Mouse (Mus musculus): Measurements from ENCODE around the gene Pla2g2f. TPM values are rescaled to one million over a fixed set of nuclear protein-coding genes. Genes with fewer than 3 reads are reported as not detected.

Pla2g2f gene
- total and polyA plus RNA-seq, 3 experiments = 0.11 TPM; not detected in 2

- H3K4me1 ChIP-seq (ENCODE audit: insufficient read depth, low read depth, low read length) = no peaks in the 10 kb centered on the region
- H3K36me3 ChIP-seq (replicated peaks) = no peaks in the 10 kb centered on the region
- peaks cover 65% of the 10 kb centered on the region for H3K9me3 ChIP-seq (replicated peaks)
- no peak overlapping the region for H3K4me3 ChIP-seq (ENCODE audit: low read depth, low read length)
- DNase-seq (ENCODE audit: low spot score) = no peak
- TF ChIP-seq GATA1 (IDR thresholded peaks at IDR 0.05; ENCODE audit: borderline replicate concordance, low read length) = no peak
- no peak for TF ChIP-seq CTCF (IDR thresholded peaks at IDR 0.05; ENCODE audit: low read depth, low read length)
- TF ChIP-seq TAL1 (conservative IDR thresholded peaks at IDR 0.05; ENCODE audit: low read depth, low read length) = no peak
- no peak for TF ChIP-seq POLR2AphosphoS5 (IDR thresholded peaks at IDR 0.05; ENCODE audit: insufficient replicate concordance, low read depth, low read length)
- TF ChIP-seq GATA2 (IDR thresholded peaks at IDR 0.05; ENCODE audit: borderline replicate concordance, low read depth, low read length) = no peak
- H3K27me3 ChIP-seq (ENCODE audit: insufficient read depth, low read length) = no peaks in the 10 kb centered on the region; the same call in 1 of the 2 replicates
- ATAC-seq (ENCODE audit: extremely low read depth, insufficient number of reproducible peaks, low FRiP score, poor library complexity, severe bottlenecking) = no peak
Observed at GRCm38 (mm10) chr4:138718586-138719263, 38.7 kb downstream of the Pla2g2f start.

DNA sequence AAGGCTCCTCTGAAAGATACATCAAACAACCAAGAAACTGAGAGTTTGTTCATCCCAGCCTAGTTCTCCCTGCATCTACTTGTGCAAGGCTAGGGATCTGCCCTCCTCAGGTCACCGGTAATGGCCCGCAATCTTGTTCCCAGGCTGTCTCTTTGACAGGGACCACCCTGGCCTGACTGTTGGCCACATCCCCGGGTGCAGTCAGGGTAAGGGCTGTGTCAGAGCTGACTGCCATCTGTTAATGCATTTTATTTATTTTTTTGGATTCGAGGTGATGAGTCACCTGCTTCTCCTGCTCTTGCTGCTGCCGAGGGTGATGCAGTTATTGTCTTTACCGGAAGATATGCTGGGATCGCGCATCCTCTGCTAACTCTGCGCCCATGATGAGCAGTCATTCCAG, 40.7 kb downstream of the Pla2g2f start:
- H3K4me1 ChIP-seq (ENCODE audit: insufficient read depth, low read depth, low read length) = no peaks in the 10 kb centered on the region
- peaks cover 61% of the 10 kb centered on the region for H3K9me3 ChIP-seq (replicated peaks)
- no peaks in the 10 kb centered on the region; the same call in 1 of the 2 replicates for H3K27me3 ChIP-seq (ENCODE audit: insufficient read depth, low read length)
- H3K36me3 ChIP-seq (replicated peaks) = no peaks in the 10 kb centered on the region
- no peak for TF ChIP-seq GATA2 (IDR thresholded peaks at IDR 0.05; ENCODE audit: borderline replicate concordance, low read depth, low read length)
- no peak for TF ChIP-seq POLR2AphosphoS5 (IDR thresholded peaks at IDR 0.05; ENCODE audit: insufficient replicate concordance, low read depth, low read length)
- no peak for TF ChIP-seq GATA1 (IDR thresholded peaks at IDR 0.05; ENCODE audit: borderline replicate concordance, low read length)
- no peak for TF ChIP-seq CTCF (IDR thresholded peaks at IDR 0.05; ENCODE audit: low read depth, low read length)
- TF ChIP-seq TAL1 (conservative IDR thresholded peaks at IDR 0.05; ENCODE audit: low read depth, low read length) = no peak
- no peak overlapping the region for H3K4me3 ChIP-seq (ENCODE audit: low read depth, low read length)
- no peak for ATAC-seq (ENCODE audit: extremely low read depth, insufficient number of reproducible peaks, low FRiP score, poor library complexity, severe bottlenecking)
- DNase-seq (ENCODE audit: low spot score) = no peak

- no peak overlapping the region for H3K4me3 ChIP-seq (ENCODE audit: low read depth, low read length)
- DNase-seq (ENCODE audit: low spot score) (no peak), ATAC-seq (ENCODE audit: extremely low read depth, insufficient number of reproducible peaks, low FRiP score, poor library complexity, severe bottlenecking) (no peak)
- no peaks in the 10 kb centered on the region for H3K36me3 ChIP-seq (replicated peaks)
- H3K9me3 ChIP-seq (replicated peaks) = peaks cover 57% of the 10 kb centered on the region
- no peaks in the 10 kb centered on the region for H3K27me3 ChIP-seq (ENCODE audit: insufficient read depth, low read length)
- H3K4me1 ChIP-seq (ENCODE audit: insufficient read depth, low read depth, low read length) = no peaks in the 10 kb centered on the region
- TF ChIP-seq GATA2 (IDR thresholded peaks at IDR 0.05; ENCODE audit: borderline replicate concordance, low read depth, low read length) (no peak), TAL1 (conservative IDR thresholded peaks at IDR 0.05; ENCODE audit: low read depth, low read length) (no peak), CTCF (IDR thresholded peaks at IDR 0.05; ENCODE audit: low read depth, low read length) (no peak)
Observed at GRCm38 (mm10) chr4:138714186-138714585, 43.2 kb downstream of the Pla2g2f start.

DNA sequence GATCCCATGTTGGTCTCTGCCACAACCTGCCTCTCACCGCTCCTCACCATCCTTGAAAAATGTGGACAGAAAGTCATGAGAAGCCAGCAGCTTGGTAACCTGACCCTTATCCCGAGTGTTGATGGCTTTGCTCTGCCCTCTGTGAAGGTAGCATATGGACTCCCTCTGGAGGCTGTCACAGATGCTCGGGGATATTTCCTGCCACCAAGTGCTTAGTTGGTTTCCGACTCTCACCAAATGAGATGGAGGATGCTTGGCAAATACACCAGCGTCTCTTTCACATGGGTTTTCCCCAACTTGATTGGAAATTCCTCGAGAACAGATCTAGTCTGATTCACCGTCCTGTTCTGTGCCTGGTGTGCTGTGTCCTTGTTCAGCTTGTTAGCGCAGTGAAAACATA, 44.8 kb downstream of the Pla2g2f start:
- Histone ChIP-seq H3K27me3 (ENCODE audit: insufficient read depth, low read length) (no peaks in the 10 kb centered on the region), H3K4me1 (ENCODE audit: insufficient read depth, low read depth, low read length) (no peaks in the 10 kb centered on the region), H3K4me3 (ENCODE audit: low read depth, low read length) (no peak overlapping the region), H3K36me3 (replicated peaks) (no peaks in the 10 kb centered on the region), H3K9me3 (replicated peaks) (peaks cover 64% of the 10 kb centered on the region)
- DNase-seq (ENCODE audit: low spot score) (no peak), ATAC-seq (ENCODE audit: extremely low read depth, insufficient number of reproducible peaks, low FRiP score, poor library complexity, severe bottlenecking) (no peak)
- TF ChIP-seq POLR2AphosphoS5 (IDR thresholded peaks at IDR 0.05; ENCODE audit: insufficient replicate concordance, low read depth, low read length) = no peak
- TF ChIP-seq CTCF (IDR thresholded peaks at IDR 0.05; ENCODE audit: low read depth, low read length) = no peak
- TF ChIP-seq GATA2 (IDR thresholded peaks at IDR 0.05; ENCODE audit: borderline replicate concordance, low read depth, low read length) = no peak
- no peak for TF ChIP-seq GATA1 (IDR thresholded peaks at IDR 0.05; ENCODE audit: borderline replicate concordance, low read length)
- TF ChIP-seq TAL1 (conservative IDR thresholded peaks at IDR 0.05; ENCODE audit: low read depth, low read length) = no peak

- no peaks in the 10 kb centered on the region for H3K4me1 ChIP-seq (ENCODE audit: insufficient read depth, low read depth, low read length)
- H3K4me3 ChIP-seq (ENCODE audit: low read depth, low read length) = no peak overlapping the region
- no peaks in the 10 kb centered on the region for H3K27me3 ChIP-seq (ENCODE audit: insufficient read depth, low read length)
- no peak for ATAC-seq (ENCODE audit: extremely low read depth, insufficient number of reproducible peaks, low FRiP score, poor library complexity, severe bottlenecking)
- no peak for DNase-seq (ENCODE audit: low spot score)
- H3K9me3 ChIP-seq (replicated peaks) = peaks cover 66% of the 10 kb centered on the region
- TF ChIP-seq TAL1 (conservative IDR thresholded peaks at IDR 0.05; ENCODE audit: low read depth, low read length) (no peak), CTCF (IDR thresholded peaks at IDR 0.05; ENCODE audit: low read depth, low read length) (no peak), GATA1 (IDR thresholded peaks at IDR 0.05; ENCODE audit: borderline replicate concordance, low read length) (no peak), GATA2 (IDR thresholded peaks at IDR 0.05; ENCODE audit: borderline replicate concordance, low read depth, low read length) (no peak), POLR2AphosphoS5 (IDR thresholded peaks at IDR 0.05; ENCODE audit: insufficient replicate concordance, low read depth, low read length) (no peak)
- H3K36me3 ChIP-seq (replicated peaks) = no peaks in the 10 kb centered on the region
Observed at GRCm38 (mm10) chr4:138712096-138712495, 45.3 kb downstream of the Pla2g2f start.

- H3K36me3 ChIP-seq (replicated peaks) = no peaks in the 10 kb centered on the region
- H3K4me3 ChIP-seq (ENCODE audit: low read depth, low read length) = no peak overlapping the region
- no peaks in the 10 kb centered on the region; the same call in 1 of the 2 replicates for H3K4me1 ChIP-seq (ENCODE audit: insufficient read depth, low read depth, low read length)
- ATAC-seq (ENCODE audit: extremely low read depth, insufficient number of reproducible peaks, low FRiP score, poor library complexity, severe bottlenecking) (no peak), DNase-seq (ENCODE audit: low spot score) (no peak)
- TF ChIP-seq GATA2 (IDR thresholded peaks at IDR 0.05; ENCODE audit: borderline replicate concordance, low read depth, low read length) = no peak
- no peak for TF ChIP-seq CTCF (IDR thresholded peaks at IDR 0.05; ENCODE audit: low read depth, low read length)
- no peak for TF ChIP-seq POLR2AphosphoS5 (IDR thresholded peaks at IDR 0.05; ENCODE audit: insufficient replicate concordance, low read depth, low read length)
- TF ChIP-seq GATA1 (IDR thresholded peaks at IDR 0.05; ENCODE audit: borderline replicate concordance, low read length) = no peak
- TF ChIP-seq TAL1 (conservative IDR thresholded peaks at IDR 0.05; ENCODE audit: low read depth, low read length) = no peak
- H3K27me3 ChIP-seq (ENCODE audit: insufficient read depth, low read length) = no peaks in the 10 kb centered on the region
- H3K9me3 ChIP-seq (replicated peaks) = peaks cover 66% of the 10 kb centered on the region
Observed at GRCm38 (mm10) chr4:138711051-138711820, 46.2 kb downstream of the Pla2g2f start.

Data from G1E (cell line).